Mouse (Mus musculus): ENCODE data around the gene Pakap. TPM values are rescaled to one million over a fixed set of nuclear protein-coding genes. Genes with fewer than 3 reads are reported as not detected.
A peak's percentile ranks its signal among the peaks of the same experiment; 100 is the strongest.

Gene Pakap
- polyA plus RNA-seq, 1 experiment, result 0.63 TPM

DNA sequence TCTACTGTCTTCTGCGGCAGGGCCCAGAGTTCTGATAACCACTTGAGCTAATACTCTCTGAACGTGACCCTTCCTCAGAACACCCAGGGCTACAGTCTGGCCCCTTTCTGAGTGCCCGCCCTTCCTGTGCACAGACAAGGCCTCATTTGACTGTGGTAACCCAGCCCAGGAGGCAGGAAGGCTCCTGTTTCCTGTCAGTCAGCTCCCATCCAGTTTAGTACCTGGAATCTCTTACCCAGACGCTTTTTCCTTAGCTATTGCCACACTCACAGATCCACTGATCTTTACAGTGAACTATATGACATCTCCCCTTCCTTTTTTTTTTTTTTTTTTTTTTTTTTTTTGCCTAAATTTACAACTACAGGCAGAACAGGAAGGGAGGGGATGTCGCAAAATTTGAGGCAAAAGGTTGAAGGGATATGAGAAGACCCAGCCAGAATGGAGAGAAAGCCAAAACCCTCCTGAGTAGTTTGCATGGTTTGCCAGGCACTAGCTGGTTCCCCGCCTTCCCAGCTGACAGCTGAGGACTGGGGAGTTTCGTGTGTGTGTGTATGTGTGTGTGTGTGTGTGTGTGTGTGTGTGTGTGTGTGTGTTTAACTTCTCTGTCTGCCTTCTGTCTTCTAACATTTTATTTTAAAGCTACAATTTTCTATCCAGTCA lies 245.1 kb downstream of the Pakap start:
- TF ChIP-seq GATA1 (IDR thresholded peaks at IDR 0.05; ENCODE audit: borderline replicate concordance, low read length) (no peak), FLI1 (IDR thresholded peaks at IDR 0.05; ENCODE audit: low read length) (no peak)
- Histone ChIP-seq H3K4me3 (replicated peaks) (peak overlapping the region; percentile 81), H3K4me1 (peaks cover 34% of the 10 kb centered on the region), H3K36me3 (replicated peaks; ENCODE audit: low read length) (no peaks in the 10 kb centered on the region), H3K9me3 (no peaks in the 10 kb centered on the region), H3K27me3 (replicated peaks) (no peaks in the 10 kb centered on the region)

DNA sequence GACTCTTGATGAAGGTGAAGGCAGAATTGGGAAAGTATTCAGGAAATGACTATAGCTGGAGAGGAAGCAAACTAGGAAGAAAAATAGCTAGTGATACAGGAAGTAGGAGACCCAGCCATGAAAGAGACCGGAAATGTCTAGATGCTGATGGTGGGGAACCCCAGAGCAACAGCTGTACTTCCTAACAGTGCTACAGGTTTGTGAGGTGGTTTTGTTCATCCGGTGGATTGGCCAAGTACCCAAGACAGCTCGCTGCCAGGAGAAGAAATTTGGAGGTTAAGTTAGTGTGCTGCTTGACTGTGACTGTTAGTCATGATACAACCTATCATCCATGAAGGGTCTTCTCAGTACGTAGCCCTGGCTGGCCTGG lies 245.6 kb downstream of the Pakap start:
- Histone ChIP-seq H3K9me3 (no peaks in the 10 kb centered on the region), H3K36me3 (replicated peaks; ENCODE audit: low read length) (no peaks in the 10 kb centered on the region), H3K4me1 (peaks cover 34% of the 10 kb centered on the region), H3K4me3 (replicated peaks) (no peak overlapping the region), H3K27me3 (replicated peaks) (no peaks in the 10 kb centered on the region)
- TF ChIP-seq FLI1 (IDR thresholded peaks at IDR 0.05; ENCODE audit: low read length) (no peak), GATA1 (IDR thresholded peaks at IDR 0.05; ENCODE audit: borderline replicate concordance, low read length) (no peak)

DNA sequence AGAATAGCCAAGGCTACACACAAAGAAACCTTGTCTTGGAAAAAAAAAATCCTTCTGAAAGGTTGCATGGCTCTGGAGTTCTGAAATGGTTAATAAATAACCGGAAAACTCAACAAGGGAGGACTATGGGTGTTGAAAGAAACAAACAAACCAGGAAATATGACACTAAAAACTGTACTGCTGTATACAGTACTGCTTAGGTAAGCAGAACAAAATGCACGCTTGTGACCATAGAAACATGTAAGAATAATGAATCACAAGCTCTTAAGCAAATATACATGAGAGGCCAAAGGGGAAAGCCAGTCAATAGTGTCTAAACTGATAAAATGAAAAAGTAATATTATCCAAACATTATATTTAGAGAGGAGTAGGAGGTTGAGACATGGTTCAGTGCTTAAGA lies 247.4 kb downstream of the Pakap start:
- Histone ChIP-seq H3K27me3 (replicated peaks) (no peaks in the 10 kb centered on the region), H3K36me3 (replicated peaks; ENCODE audit: low read length) (no peaks in the 10 kb centered on the region), H3K9me3 (0 out of 2 replicates have a peak, but pooled peaks cover 4% of the 10 kb centered on the region), H3K4me3 (replicated peaks) (no peak overlapping the region), H3K4me1 (peaks cover 34% of the 10 kb centered on the region)
- TF ChIP-seq FLI1 (IDR thresholded peaks at IDR 0.05; ENCODE audit: low read length) (no peak), GATA1 (IDR thresholded peaks at IDR 0.05; ENCODE audit: borderline replicate concordance, low read length) (no peak)

DNA sequence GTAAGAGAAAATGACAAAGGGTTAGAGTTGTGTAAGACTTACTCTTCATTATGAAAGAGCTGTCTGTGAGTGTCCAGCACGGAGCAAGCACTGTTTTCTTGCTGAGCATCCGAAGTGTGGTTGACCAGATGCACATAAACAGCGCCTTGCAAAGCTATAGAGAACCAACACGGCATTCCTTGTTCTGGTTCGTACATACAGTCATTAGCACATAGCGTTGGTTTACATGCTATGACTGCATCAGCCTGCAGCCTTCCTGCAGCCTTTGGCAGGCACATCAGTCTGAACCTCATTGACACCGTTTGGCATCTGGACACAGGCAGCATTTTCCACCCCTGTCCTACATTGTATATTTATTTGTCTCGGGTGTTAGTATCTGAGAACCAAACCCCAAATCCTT lies 248.2 kb downstream of the Pakap start:
- no peak overlapping the region for H3K4me3 ChIP-seq (replicated peaks)
- H3K4me1 ChIP-seq, result peaks cover 34% of the 10 kb centered on the region
- no peaks in the 10 kb centered on the region for H3K36me3 ChIP-seq (replicated peaks; ENCODE audit: low read length)
- H3K9me3 ChIP-seq, result 0 out of 2 replicates have a peak, but pooled peaks cover 4% of the 10 kb centered on the region
- no peaks in the 10 kb centered on the region for H3K27me3 ChIP-seq (replicated peaks)
- TF ChIP-seq GATA1 (IDR thresholded peaks at IDR 0.05; ENCODE audit: borderline replicate concordance, low read length) (no peak), FLI1 (IDR thresholded peaks at IDR 0.05; ENCODE audit: low read length) (no peak)

DNA sequence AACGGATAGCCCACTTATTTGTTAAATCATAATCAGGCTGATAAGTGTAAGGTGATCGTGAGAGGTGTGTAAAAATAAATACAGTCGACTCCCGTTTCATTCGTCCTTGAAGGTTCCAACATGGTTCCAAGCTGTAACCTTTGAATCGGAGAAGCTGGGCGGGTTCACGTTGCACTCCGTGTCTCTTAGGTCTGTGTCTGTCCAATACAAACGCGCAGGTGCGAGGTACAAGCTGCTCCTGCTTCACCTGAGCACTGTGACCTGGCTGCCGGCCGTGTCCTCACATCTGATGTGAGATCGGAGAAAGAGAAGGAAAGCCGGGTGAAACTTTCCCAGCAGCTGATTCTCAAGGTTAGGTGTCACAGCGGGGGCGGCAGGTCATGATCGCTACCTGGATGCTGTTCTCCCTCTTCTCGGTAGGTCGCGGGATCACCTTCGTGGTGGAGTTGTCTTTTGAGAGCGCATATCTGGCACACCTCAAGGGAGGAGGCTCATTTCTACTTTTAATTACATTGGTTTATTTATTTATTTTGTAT lies 252.9 kb downstream of the Pakap start:
- H3K4me3 ChIP-seq (replicated peaks), result no peak overlapping the region
- no peak for TF ChIP-seq FLI1 (IDR thresholded peaks at IDR 0.05; ENCODE audit: low read length)
- no peak for TF ChIP-seq GATA1 (IDR thresholded peaks at IDR 0.05; ENCODE audit: borderline replicate concordance, low read length)
- peaks cover 14% of the 10 kb centered on the region for H3K4me1 ChIP-seq
- 0 out of 2 replicates have a peak, but pooled peaks cover 4% of the 10 kb centered on the region for H3K9me3 ChIP-seq
- no peaks in the 10 kb centered on the region for H3K27me3 ChIP-seq (replicated peaks)
- no peaks in the 10 kb centered on the region for H3K36me3 ChIP-seq (replicated peaks; ENCODE audit: low read length)

DNA sequence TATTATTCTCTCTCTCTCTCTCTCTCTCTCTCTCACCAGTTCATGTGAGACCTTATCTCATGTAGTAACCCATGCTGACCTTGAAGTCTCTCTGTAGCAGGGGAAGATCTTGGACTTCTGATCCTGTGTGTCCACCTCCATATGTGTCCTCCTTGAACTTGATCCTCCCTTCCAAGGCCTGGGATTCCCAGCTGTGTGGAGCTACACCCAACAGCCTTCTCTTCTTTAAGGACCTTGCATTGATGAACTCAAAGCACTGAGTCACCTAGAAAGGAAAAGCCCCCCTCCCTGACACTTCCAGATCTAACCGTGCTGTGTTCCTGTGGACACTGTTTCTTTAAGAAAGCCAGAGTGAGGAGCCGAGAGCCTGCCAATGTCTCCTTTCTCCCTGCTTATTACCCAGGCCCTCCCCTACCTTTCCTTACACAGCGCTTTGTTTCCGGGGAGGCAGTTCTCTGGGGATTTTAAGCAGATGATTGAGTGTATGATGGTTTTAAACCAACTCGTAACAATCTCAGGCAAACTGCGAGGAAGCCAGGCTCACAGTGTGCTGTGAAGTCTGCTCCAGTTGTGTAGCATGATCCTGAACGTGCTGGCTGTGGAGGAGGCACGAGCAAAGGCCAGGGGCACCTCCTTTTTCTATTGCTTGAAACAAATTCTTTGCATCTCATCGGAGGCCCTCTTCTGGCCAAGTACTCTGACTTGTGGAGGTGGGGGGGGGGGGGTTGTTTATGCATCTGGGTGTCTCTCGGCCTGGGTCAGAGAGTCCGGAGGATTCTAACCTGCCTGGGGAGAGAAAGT lies 253.8 kb downstream of the Pakap start:
- Histone ChIP-seq H3K4me1 (peaks cover 11% of the 10 kb centered on the region), H3K36me3 (replicated peaks; ENCODE audit: low read length) (no peaks in the 10 kb centered on the region), H3K9me3 (0 out of 2 replicates have a peak, but pooled peaks cover 4% of the 10 kb centered on the region), H3K4me3 (replicated peaks) (no peak overlapping the region), H3K27me3 (replicated peaks) (no peaks in the 10 kb centered on the region)
- no peak for TF ChIP-seq FLI1 (IDR thresholded peaks at IDR 0.05; ENCODE audit: low read length)
- no peak for TF ChIP-seq GATA1 (IDR thresholded peaks at IDR 0.05; ENCODE audit: borderline replicate concordance, low read length)

DNA sequence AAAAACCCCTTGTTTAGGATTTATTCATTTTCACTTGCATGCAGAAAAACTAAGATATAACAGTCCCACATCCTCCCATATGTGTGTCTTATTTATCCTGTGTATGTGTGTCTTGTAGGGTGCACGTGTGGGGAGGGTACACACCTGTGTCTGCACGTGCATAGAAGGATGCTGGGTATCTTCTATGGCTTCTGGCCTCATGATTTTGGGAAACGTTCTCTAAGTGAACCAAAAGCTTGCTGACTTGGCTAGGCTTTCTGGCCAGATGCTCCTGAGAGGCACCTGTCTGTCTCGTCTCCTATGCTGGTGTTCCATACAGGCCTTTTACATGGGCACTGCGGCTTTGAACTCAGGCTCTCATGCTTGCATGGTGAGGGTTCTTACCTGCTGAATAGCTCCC lies 254.7 kb downstream of the Pakap start:
- Histone ChIP-seq H3K36me3 (replicated peaks; ENCODE audit: low read length) (no peaks in the 10 kb centered on the region), H3K4me1 (peaks cover 11% of the 10 kb centered on the region), H3K4me3 (replicated peaks) (no peak overlapping the region), H3K27me3 (replicated peaks) (no peaks in the 10 kb centered on the region), H3K9me3 (0 out of 2 replicates have a peak, but pooled peaks cover 4% of the 10 kb centered on the region)
- TF ChIP-seq FLI1 (IDR thresholded peaks at IDR 0.05; ENCODE audit: low read length), result no peak
- no peak for TF ChIP-seq GATA1 (IDR thresholded peaks at IDR 0.05; ENCODE audit: borderline replicate concordance, low read length)

DNA sequence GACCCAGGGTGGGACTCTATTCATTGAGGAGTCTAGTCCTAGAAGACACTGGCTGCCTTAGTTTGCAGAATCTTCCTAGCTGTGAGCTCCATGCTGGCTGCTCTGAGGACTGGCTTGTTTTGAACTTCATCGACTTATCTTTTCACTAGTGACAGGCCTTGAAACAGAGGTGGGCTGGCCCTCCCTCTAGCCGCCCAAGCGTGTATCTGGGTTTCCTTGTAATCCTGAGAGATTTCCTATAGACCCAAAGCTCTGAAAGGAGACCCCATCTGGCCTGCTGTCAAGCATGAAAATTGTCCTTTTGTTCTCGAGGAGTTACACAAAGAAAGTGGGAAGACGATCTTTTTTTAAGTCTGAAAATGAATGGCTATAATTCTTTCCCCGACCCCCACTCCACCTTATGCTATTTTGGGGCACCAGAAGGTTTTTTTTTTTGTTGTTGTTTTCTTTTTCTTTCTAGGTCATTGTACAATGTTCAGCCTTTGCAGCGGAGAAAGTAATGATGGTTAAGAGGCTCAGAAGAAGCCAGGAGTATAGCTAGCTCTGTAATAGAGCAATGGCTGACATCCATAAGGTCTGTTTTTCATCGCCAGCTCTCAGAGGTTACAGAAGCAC lies 256.8 kb downstream of the Pakap start:
- no peak overlapping the region for H3K4me3 ChIP-seq (replicated peaks)
- no peak for TF ChIP-seq FLI1 (IDR thresholded peaks at IDR 0.05; ENCODE audit: low read length)
- TF ChIP-seq GATA1 (IDR thresholded peaks at IDR 0.05; ENCODE audit: borderline replicate concordance, low read length), result no peak
- H3K4me1 ChIP-seq, result peaks cover 11% of the 10 kb centered on the region
- H3K27me3 ChIP-seq (replicated peaks), result no peaks in the 10 kb centered on the region
- 0 out of 2 replicates have a peak, but pooled peaks cover 2% of the 10 kb centered on the region for H3K9me3 ChIP-seq
- no peaks in the 10 kb centered on the region for H3K36me3 ChIP-seq (replicated peaks; ENCODE audit: low read length)

DNA sequence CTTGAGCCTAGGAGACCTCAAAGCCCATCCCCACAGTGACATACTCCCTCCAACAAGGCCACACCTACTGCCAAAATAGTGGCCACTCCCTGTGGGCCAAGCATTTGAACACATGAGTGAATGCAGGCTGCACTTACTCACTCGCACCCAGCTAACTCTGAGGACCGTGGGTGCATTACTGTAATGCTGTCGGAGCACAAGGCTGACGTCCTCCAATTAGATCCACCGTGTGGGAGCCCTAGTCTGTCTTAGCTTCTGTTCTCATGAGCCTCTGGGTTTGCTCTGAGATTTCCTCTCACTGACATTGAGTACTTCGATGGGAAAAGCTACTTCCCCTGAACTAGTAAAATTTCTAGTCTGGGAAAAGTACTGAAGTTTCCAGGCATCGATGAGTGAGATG lies 258.3 kb downstream of the Pakap start:
- Histone ChIP-seq H3K4me3 (replicated peaks) (no peak overlapping the region), H3K4me1 (peaks cover 11% of the 10 kb centered on the region), H3K27me3 (replicated peaks) (peaks cover under 1% of the 10 kb centered on the region), H3K9me3 (no peaks in the 10 kb centered on the region), H3K36me3 (replicated peaks; ENCODE audit: low read length) (no peaks in the 10 kb centered on the region)
- no peak for TF ChIP-seq GATA1 (IDR thresholded peaks at IDR 0.05; ENCODE audit: borderline replicate concordance, low read length)
- TF ChIP-seq FLI1 (IDR thresholded peaks at IDR 0.05; ENCODE audit: low read length), result no peak

Measured in megakaryocyte, embryonic 14.5 days (primary cell).